Mouse (Mus musculus) kidney, embryonic 16.5 days (tissue): ENCODE data around the gene Ralgapa2. TPM values are rescaled to one million over a fixed set of nuclear protein-coding genes. Genes with fewer than 3 reads are reported as not detected.

Experiments
- ATAC-seq: fragments of 200-750 bp; cut with Nextera tagmentation; 2 replicates; pipeline ENCODE4 v1.8.0; 2017; ENCODE audit warnings: moderate TSS enrichment; ENCODE audit not compliant: low FRiP score, low TSS enrichment
- H3K27ac ChIP-seq: fragments of 300-500 bp; sonication (generic); 2 replicates; pipeline ENCODE4 v1.5.1; 2014; ENCODE audit warnings: low read length
- H3K27me3 ChIP-seq: fragments of 300-500 bp; sonication (generic); 2 replicates; pipeline ENCODE4 v1.6.1; 2014; ENCODE audit warnings: low read length, control low read depth, mixed read lengths; ENCODE audit not compliant: insufficient read depth
- H3K36me3 ChIP-seq: fragments of 300-500 bp; sonication (generic); 2 replicates; pipeline ENCODE4 v1.6.1; 2014; ENCODE audit warnings: low read length, control low read depth, mixed read lengths; ENCODE audit not compliant: insufficient read depth
- H3K4me1 ChIP-seq: fragments of 300-500 bp; sonication (generic); 2 replicates; pipeline ENCODE4 v1.6.1; 2014; ENCODE audit warnings: low read length, control low read depth, mixed read lengths; ENCODE audit not compliant: insufficient read depth
- H3K4me2 ChIP-seq: fragments of 300-500 bp; sonication (generic); replicated peaks from 2 replicates; pipeline ENCODE4 v1.6.1; 2014; ENCODE audit warnings: low read depth, low read length
- H3K4me3 ChIP-seq: fragments of 300-500 bp; sonication (generic); 2 replicates; pipeline ENCODE4 v1.5.1; 2014; ENCODE audit warnings: mild to moderate bottlenecking, low read length
- H3K9ac ChIP-seq: fragments of 300-500 bp; sonication (generic); replicated peaks from 2 replicates; pipeline ENCODE4 v1.6.1; 2014; ENCODE audit warnings: low read length
- H3K9me3 ChIP-seq: fragments of 300-500 bp; sonication (generic); 2 replicates; pipeline ENCODE4 v1.6.1; 2016; ENCODE audit warnings: low read length, control low read depth
- WGBS: fragments of 180-500 bp; shearing (Covaris S2); extraction: QIAGEN DNeasy Blood & Tissue Kit; methylation state at CpG from one replicate; pipeline ENCODE4 v1.1.7; 2014; 5-methylcytosine and 5-hydroxymethylcytosine counted together
- polyA plus RNA-seq: library from polyadenylated mRNA; unstranded; fragments of >200 nt; fragmentation: Nextera tagmentation; extraction: Ambion mirVana; gene quantifications from 2 replicates; pipeline ENCODE4 v1.2.1, GENCODE M21; 2015

Gene Ralgapa2
- polyA plus RNA-seq, 1 experiment from 2014 or later, result 6.8 TPM

DNA sequence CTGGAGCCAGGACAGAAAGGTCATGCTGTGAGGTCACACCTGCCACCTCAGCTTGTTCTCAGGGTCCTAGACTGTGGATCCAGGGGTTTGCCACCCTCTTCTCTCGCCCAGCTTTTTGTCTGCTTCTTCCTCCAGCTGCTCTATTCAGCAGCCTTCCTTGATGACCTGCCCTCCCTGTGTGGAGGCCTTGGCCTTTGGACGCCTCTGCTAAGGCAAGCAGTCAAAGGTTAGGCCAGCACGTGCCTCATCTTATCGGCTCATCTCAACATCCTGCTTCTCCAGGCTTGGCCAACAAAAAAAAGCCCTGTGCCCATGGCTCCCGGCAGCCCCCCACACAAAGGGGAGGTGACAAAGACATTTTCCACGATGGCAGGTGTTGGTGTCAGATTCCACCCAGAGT is 264.6 kb downstream of the Ralgapa2 start:
- 16% methylated on average over 6 of the region's 6 CpGs for WGBS
- Histone ChIP-seq H3K36me3 (no peaks in the 10 kb centered on the region), H3K9ac (no peak overlapping the region), H3K4me3 (no peak overlapping the region), H3K4me1 (no peaks in the 10 kb centered on the region), H3K27me3 (no peaks in the 10 kb centered on the region), H3K4me2 (no peak overlapping the region), H3K9me3 (no peaks in the 10 kb centered on the region), H3K27ac (no peak overlapping the region)
- ATAC-seq, result 0 out of 2 replicates have a peak, but pooled peaks have one; percentile 8

DNA sequence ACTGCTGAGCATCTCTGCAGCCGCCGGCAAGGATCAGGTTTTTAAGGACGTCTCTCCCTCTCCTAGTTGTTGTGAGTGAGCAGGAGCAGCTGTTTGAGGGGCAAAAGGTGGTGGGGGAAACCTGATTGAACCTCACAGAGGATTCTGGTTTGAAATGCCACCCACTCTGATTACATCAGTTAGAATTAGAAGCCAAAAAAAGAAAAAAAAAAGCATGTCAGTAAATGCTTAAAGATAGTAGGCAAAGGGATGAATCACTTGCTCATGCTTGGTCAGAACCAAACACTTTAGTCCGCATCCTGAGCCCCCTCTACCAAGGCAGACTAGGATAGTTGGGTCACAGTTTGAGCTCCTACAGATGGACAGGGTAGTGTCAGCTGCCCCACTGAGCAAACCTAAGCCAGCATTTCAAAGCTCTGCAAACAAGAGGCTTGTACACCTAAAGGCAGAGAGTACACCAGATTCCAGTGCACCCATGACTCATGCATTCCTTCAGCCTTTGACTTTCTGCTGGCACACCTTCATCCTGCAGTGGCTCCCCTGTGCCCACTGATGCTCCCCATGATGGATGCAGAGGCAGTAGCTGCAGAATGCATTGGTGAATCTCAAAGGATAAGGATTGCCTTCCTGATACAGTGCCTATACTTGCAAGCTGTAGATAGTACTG is 265.6 kb downstream of the Ralgapa2 start:
- Histone ChIP-seq H3K9me3 (no peaks in the 10 kb centered on the region), H3K27ac (no peak overlapping the region), H3K4me3 (no peak overlapping the region), H3K4me1 (no peaks in the 10 kb centered on the region), H3K9ac (no peak overlapping the region), H3K36me3 (no peaks in the 10 kb centered on the region), H3K27me3 (no peaks in the 10 kb centered on the region), H3K4me2 (no peak overlapping the region)
- no peak for ATAC-seq
- 52% methylated on average over 4 of the region's 4 CpGs for WGBS

DNA sequence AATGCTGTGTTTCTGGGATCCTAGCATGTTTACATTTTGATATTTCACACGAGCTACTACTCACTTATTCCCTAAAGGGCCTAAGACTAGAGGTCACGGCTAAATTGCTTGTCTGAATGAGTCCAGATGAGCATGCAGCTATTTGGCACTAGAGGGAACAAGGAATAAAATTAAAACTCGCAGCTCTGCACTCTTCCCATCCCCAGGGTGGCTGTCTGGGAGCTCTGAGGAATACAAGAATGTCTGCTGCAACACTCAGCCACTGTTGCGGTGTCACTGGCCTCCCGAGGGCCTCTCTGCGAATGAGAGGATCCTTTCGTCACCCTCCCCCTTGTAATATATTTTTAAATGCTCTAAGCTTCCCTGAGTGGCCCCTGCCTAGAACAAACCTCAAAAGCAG is 266.7 kb downstream of the Ralgapa2 start:
- H3K36me3 ChIP-seq, result no peaks in the 10 kb centered on the region

DNA sequence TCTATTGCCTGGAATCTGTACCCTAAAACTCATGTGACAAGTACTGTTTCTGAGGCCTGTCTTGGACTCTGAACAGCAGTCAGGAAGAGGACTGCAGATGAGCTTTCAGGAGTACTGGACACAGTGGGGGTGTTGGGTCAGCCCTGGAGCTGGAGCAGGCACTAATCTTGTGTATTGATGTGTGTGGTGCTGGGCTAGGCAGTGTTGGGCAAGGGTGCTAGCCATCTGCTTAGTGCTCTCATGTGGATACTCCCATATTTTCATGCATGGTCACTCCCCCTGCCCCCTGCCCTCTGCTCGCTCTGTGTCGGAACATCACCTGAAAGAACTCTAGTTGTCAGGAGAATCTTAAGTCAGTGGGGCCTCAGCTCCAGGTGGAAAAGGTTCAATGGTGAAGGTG is 268.1 kb downstream of the Ralgapa2 start:
- no peaks in the 10 kb centered on the region for H3K27me3 ChIP-seq
- ATAC-seq, result no peak
- H3K27ac ChIP-seq, result no peak overlapping the region
- H3K9ac ChIP-seq, result no peak overlapping the region
- H3K4me1 ChIP-seq, result no peaks in the 10 kb centered on the region
- no peak overlapping the region for H3K4me3 ChIP-seq
- 80% methylated on average over 2 of the region's 2 CpGs for WGBS
- H3K4me2 ChIP-seq, result no peak overlapping the region
- no peaks in the 10 kb centered on the region for H3K36me3 ChIP-seq
- no peaks in the 10 kb centered on the region for H3K9me3 ChIP-seq

More for the DNA sequence above, 266.7 kb downstream of the Ralgapa2 start:
- no peak for ATAC-seq
- Histone ChIP-seq H3K9me3 (no peaks in the 10 kb centered on the region), H3K4me1 (no peaks in the 10 kb centered on the region), H3K4me3 (no peak overlapping the region), H3K27me3 (no peaks in the 10 kb centered on the region), H3K27ac (no peak overlapping the region), H3K4me2 (no peak overlapping the region), H3K9ac (no peak overlapping the region)
- WGBS, result 63% methylated on average over 7 of the region's 7 CpGs

DNA sequence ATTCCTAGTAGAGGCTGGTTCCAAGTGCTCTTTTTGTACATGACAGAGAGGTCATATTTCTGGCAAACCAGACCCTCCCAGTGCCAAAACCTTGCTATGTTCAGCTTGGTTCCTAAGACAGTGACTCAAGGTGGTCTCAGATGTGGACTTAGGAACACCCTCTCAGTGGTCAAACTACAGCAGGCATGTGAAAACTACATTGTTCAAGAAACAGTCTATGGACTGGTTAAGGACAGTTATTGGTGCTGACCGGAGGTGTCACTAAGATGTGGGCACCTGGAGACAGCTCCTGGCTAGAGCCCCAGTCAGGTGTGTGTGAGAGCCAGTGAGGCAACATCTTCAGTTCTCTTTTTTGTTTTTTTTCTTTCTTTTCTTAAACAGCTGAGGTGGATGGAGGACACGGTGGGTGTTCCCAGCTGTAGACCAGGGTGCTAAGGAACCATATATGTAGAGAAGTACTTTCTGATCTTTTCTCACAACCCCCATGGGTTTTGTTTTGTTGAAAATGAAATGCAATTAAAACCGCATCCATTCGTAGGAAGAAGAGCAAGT is 272.9 kb downstream of the Ralgapa2 start:
- Histone ChIP-seq H3K27me3 (no peaks in the 10 kb centered on the region), H3K4me1 (no peaks in the 10 kb centered on the region), H3K27ac (no peak overlapping the region), H3K36me3 (no peaks in the 10 kb centered on the region), H3K9ac (no peak overlapping the region), H3K9me3 (no peaks in the 10 kb centered on the region), H3K4me3 (no peak overlapping the region), H3K4me2 (no peak overlapping the region)
- 89% methylated on average over 4 of the region's 4 CpGs for WGBS
- no peak for ATAC-seq

DNA sequence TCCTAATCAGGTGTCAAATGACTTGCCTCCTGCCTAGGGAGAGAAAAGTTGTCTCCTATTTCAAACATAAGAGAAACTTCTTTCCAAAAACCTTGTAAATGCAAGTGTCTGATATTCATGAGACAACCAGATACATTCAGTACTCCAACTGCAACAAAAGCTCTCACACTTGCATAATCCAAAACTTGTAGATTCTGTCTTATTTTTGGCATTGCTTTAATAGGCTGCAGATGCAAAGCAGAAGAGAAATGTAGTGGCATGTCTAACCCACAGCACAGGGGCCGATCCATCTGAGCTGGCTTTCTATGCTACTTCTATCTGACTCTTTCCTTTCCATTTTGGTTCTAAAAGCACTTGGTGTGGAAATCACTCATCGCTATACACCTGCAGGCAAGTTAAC is 280.7 kb downstream of the Ralgapa2 start:
- WGBS, result 94% methylated on average over 2 of the region's 2 CpGs
- no peak overlapping the region for H3K4me3 ChIP-seq
- no peaks in the 10 kb centered on the region for H3K9me3 ChIP-seq
- peaks cover 16% of the 10 kb centered on the region for H3K27me3 ChIP-seq
- no peak overlapping the region for H3K9ac ChIP-seq
- no peaks in the 10 kb centered on the region for H3K4me1 ChIP-seq
- H3K36me3 ChIP-seq, result no peaks in the 10 kb centered on the region
- ATAC-seq, result no peak
- H3K27ac ChIP-seq, result no peak overlapping the region
- no peak overlapping the region for H3K4me2 ChIP-seq

DNA sequence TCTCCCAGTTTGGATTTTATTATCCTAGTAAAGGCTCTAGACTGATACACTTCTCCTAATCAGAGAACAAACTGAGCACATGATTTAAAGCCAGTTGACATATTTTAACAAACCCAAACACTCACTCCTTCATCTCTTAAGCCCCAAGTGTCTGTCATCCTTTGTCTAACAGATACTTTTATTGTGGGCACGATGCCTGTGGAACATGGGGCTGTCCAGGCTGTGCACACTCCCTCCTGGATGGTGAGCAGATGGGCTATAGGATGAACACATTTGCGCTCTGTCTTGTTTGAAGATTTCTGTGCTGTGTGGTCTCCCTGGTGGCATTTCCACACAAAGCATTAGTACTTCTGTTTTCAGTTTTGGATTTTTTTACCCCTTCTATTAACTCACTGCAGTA is 283.7 kb downstream of the Ralgapa2 start:
- ATAC-seq, result no peak
- Histone ChIP-seq H3K4me2 (no peak overlapping the region), H3K9me3 (no peaks in the 10 kb centered on the region), H3K9ac (no peak overlapping the region), H3K4me3 (no peak overlapping the region), H3K27ac (no peak overlapping the region), H3K27me3 (peaks cover 45% of the 10 kb centered on the region), H3K36me3 (no peaks in the 10 kb centered on the region), H3K4me1 (peaks cover under 1% of the 10 kb centered on the region)
- 68% methylated on average over 2 of the region's 2 CpGs for WGBS

DNA sequence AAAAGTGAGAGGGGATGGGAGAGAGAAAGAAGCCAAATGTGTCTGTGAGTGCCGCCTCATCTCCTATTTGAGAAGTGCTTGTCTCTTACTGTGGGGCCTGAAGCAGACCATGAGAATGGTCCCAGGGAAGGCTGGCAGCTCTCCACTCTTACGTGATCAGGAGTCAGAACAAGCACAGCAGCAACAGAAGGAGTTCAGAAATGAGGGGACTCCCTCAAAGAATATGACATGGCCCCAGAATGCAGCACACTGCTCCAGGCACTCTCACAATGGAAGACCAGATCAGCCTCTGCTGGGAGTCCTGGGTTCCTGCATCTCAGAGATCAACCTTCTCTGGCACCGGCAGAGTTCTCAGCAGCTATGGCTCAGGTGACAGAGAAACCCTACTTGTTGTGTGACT is 284.5 kb downstream of the Ralgapa2 start:
- Histone ChIP-seq H3K27ac (no peak overlapping the region), H3K9me3 (no peaks in the 10 kb centered on the region), H3K27me3 (peaks cover 53% of the 10 kb centered on the region), H3K9ac (no peak overlapping the region), H3K4me3 (no peak overlapping the region), H3K4me1 (peaks cover 8% of the 10 kb centered on the region), H3K36me3 (no peaks in the 10 kb centered on the region), H3K4me2 (no peak overlapping the region)
- 65% methylated on average over 3 of the region's 3 CpGs for WGBS
- no peak for ATAC-seq

DNA sequence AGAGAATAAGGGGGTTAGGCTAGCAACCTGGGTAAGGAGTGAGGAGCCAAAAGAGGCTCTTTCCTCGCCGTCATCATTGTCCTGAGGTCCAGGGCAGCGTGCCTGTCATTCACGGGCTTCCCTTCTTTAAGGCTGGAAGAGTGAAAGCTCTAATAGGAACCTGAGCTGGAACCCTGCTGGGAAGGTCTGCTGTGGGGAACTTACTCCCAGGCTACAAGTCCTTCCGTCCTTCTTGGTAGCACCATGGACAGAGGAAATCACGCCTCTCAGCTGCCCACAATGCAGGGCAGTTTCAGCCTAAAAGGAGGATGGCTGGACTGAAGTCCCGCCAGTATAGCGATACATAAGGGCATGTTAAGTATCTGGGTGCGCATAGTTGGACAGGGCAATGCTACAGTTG is 285.7 kb downstream of the Ralgapa2 start:
- Histone ChIP-seq H3K4me2 (no peak overlapping the region), H3K4me3 (no peak overlapping the region), H3K9ac (no peak overlapping the region), H3K27ac (no peak overlapping the region), H3K9me3 (no peaks in the 10 kb centered on the region), H3K36me3 (no peaks in the 10 kb centered on the region), H3K27me3 (peaks cover 64% of the 10 kb centered on the region), H3K4me1 (peaks cover 20% of the 10 kb centered on the region)
- WGBS, result 5% methylated on average over 9 of the region's 9 CpGs
- peak; percentile 73 for ATAC-seq

DNA sequence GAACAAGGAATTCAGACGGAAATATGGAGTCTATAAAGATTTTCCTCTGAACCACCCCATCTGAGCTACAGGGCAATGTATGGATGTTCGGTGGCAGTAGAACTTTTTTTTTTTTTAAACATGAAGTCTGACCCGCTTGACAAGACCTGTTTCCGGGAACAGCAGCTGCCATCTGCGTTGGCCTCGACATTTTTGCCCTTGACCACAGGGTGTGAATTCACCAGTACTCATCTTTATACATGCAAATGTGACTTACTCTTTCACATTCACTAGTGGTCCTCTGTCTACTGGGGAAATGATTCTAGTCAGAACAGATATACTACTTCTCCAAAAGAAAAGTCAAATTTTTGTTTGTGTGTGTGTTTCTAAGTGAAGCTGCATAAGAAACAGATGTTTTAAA is 286.3 kb downstream of the Ralgapa2 start:
- no peak overlapping the region for H3K4me2 ChIP-seq

More for the DNA sequence above, 286.3 kb downstream of the Ralgapa2 start:
- Histone ChIP-seq H3K27me3 (peaks cover 71% of the 10 kb centered on the region), H3K27ac (no peak overlapping the region), H3K9ac (no peak overlapping the region), H3K36me3 (no peaks in the 10 kb centered on the region), H3K9me3 (no peaks in the 10 kb centered on the region), H3K4me3 (no peak overlapping the region), H3K4me1 (peaks cover 27% of the 10 kb centered on the region)
- 5% methylated on average over 6 of the region's 6 CpGs for WGBS
- ATAC-seq, result no peak
